Mouse (Mus musculus) neural tube, embryonic 14.5 days (tissue): ENCODE measurements around the gene Aagab. TPM values are rescaled to one million over a fixed set of nuclear protein-coding genes. Genes with fewer than 3 reads are reported as not detected.

Experiments used
- ATAC-seq: fragments of 200-750 bp; cut with Nextera tagmentation; 2 replicates; pipeline ENCODE4 v1.8.0; 2017; ENCODE audit warnings: low read depth, mild to moderate bottlenecking, moderate TSS enrichment, moderate library complexity
- H3K27ac ChIP-seq: fragments of 300-500 bp; sonication (generic); 2 replicates; pipeline ENCODE4 v1.5.1; 2014; ENCODE audit warnings: low read depth, mild to moderate bottlenecking, control low read depth, low read length, moderate library complexity, mixed read lengths
- H3K27me3 ChIP-seq: fragments of 300-500 bp; sonication (generic); 2 replicates; pipeline ENCODE4 v1.6.1; 2014; ENCODE audit warnings: low read length; ENCODE audit not compliant: control insufficient read depth, insufficient read depth
- H3K36me3 ChIP-seq: fragments of 300-500 bp; sonication (generic); 2 replicates; pipeline ENCODE4 v1.6.1; 2014; ENCODE audit warnings: low read length, mixed read lengths; ENCODE audit not compliant: control insufficient read depth, insufficient read depth
- H3K4me1 ChIP-seq: fragments of 300-500 bp; sonication (generic); 2 replicates; pipeline ENCODE4 v1.6.1; 2014; ENCODE audit warnings: low read length; ENCODE audit not compliant: control insufficient read depth, insufficient read depth
- H3K4me2 ChIP-seq: fragments of 300-500 bp; sonication (generic); 2 replicates; pipeline ENCODE4 v1.6.1; 2014; ENCODE audit warnings: mild to moderate bottlenecking, low read depth, low read length, control low read depth
- H3K4me3 ChIP-seq: fragments of 300-500 bp; sonication (generic); 2 replicates; pipeline ENCODE4 v1.5.1; 2014; ENCODE audit warnings: low read depth, low read length, control low read depth, mixed read lengths
- H3K9ac ChIP-seq: fragments of 300-500 bp; sonication (generic); replicated peaks from 2 replicates; pipeline ENCODE4 v1.6.1; 2014; ENCODE audit warnings: low read depth, mild to moderate bottlenecking, control low read depth, low read length, mixed read lengths
- H3K9me3 ChIP-seq: fragments of 300-500 bp; sonication (generic); 2 replicates; pipeline ENCODE4 v1.6.1; 2016; ENCODE audit warnings: low read length; ENCODE audit not compliant: control insufficient read depth
- WGBS: fragments of 180-500 bp; shearing (Covaris S2); extraction: QIAGEN DNeasy Blood & Tissue Kit; methylation state at CpG from one replicate; pipeline ENCODE4 v1.1.7; 2014; 5-methylcytosine and 5-hydroxymethylcytosine counted together
- polyA plus RNA-seq: library from polyadenylated mRNA; unstranded; fragments of >200 nt; fragmentation: Nextera tagmentation; extraction: Ambion mirVana; gene quantifications from 2 replicates; pipeline ENCODE4 v1.2.1, GENCODE M21; 2014

The Aagab gene
- polyA plus RNA-seq, 1 experiment from 2014 or later, result 51.6 TPM

GRCm38 (mm10) chr9:63625090-63625756 is 22.8 kb downstream of the Aagab start:
- H3K27me3 ChIP-seq, result no peaks in the 10 kb centered on the region
- no peak overlapping the region for H3K9ac ChIP-seq
- no peak overlapping the region for H3K27ac ChIP-seq
- WGBS, result 82% methylated on average over 9 of the region's 9 CpGs
- H3K4me3 ChIP-seq, result no peak overlapping the region
- no peaks in the 10 kb centered on the region; the same call in 1 of the 2 replicates for H3K36me3 ChIP-seq
- ATAC-seq, result no peak
- H3K4me2 ChIP-seq, result no peak overlapping the region
- H3K4me1 ChIP-seq, result no peaks in the 10 kb centered on the region
- H3K9me3 ChIP-seq, result no peaks in the 10 kb centered on the region

- no peak overlapping the region for H3K9ac ChIP-seq
- H3K4me1 ChIP-seq, result no peaks in the 10 kb centered on the region
- no peak overlapping the region for H3K27ac ChIP-seq
- H3K27me3 ChIP-seq, result no peaks in the 10 kb centered on the region
- ATAC-seq, result no peak
- 69% methylated on average over 4 of the region's 4 CpGs for WGBS
- H3K9me3 ChIP-seq, result no peaks in the 10 kb centered on the region
- H3K4me3 ChIP-seq, result no peak overlapping the region
- no peak overlapping the region for H3K4me2 ChIP-seq
- 0 out of 2 replicates have a peak, but pooled peaks cover 5% of the 10 kb centered on the region for H3K36me3 ChIP-seq
Measured at GRCm38 (mm10) chr9:63632045-63632444, 29.6 kb downstream of the Aagab start.

GRCm38 (mm10) chr9:63632924-63633323 is 30.5 kb downstream of the Aagab start:
- no peaks in the 10 kb centered on the region for H3K4me1 ChIP-seq
- no peak overlapping the region for H3K27ac ChIP-seq
- ATAC-seq, result no peak
- H3K4me3 ChIP-seq, result no peak overlapping the region
- no peaks in the 10 kb centered on the region for H3K9me3 ChIP-seq
- WGBS, result 39% methylated on average over 11 of the region's 11 CpGs
- H3K36me3 ChIP-seq, result peaks cover 5% of the 10 kb centered on the region; the same call in 1 of the 2 replicates
- H3K9ac ChIP-seq, result no peak overlapping the region
- no peak overlapping the region for H3K4me2 ChIP-seq
- H3K27me3 ChIP-seq, result no peaks in the 10 kb centered on the region

- no peaks in the 10 kb centered on the region for H3K4me1 ChIP-seq
- H3K27ac ChIP-seq, result no peak overlapping the region
- 68% methylated on average over 7 of the region's 7 CpGs for WGBS
- H3K4me2 ChIP-seq, result no peak overlapping the region
- no peak for ATAC-seq
- H3K9me3 ChIP-seq, result no peaks in the 10 kb centered on the region
- no peaks in the 10 kb centered on the region for H3K27me3 ChIP-seq
- no peak overlapping the region for H3K9ac ChIP-seq
- no peak overlapping the region for H3K4me3 ChIP-seq
- H3K36me3 ChIP-seq, result peaks cover 5% of the 10 kb centered on the region; the same call in 1 of the 2 replicates
Measured at GRCm38 (mm10) chr9:63633334-63633733, 30.9 kb downstream of the Aagab start.

- Histone ChIP-seq H3K4me1 (no peaks in the 10 kb centered on the region), H3K4me3 (no peak overlapping the region), H3K27ac (no peak overlapping the region), H3K9me3 (no peaks in the 10 kb centered on the region), H3K36me3 (peaks cover 15% of the 10 kb centered on the region; the same call in 1 of the 2 replicates), H3K27me3 (no peaks in the 10 kb centered on the region), H3K4me2 (no peak overlapping the region), H3K9ac (no peak overlapping the region)
- WGBS, result 69% methylated on average over 7 of the region's 7 CpGs
- no peak for ATAC-seq
Measured at GRCm38 (mm10) chr9:63636113-63636512, 33.7 kb downstream of the Aagab start.

- ATAC-seq, result no peak
- H3K27ac ChIP-seq, result no peak overlapping the region
- no peaks in the 10 kb centered on the region for H3K4me1 ChIP-seq
- peaks cover 10% of the 10 kb centered on the region; the same call in 1 of the 2 replicates for H3K36me3 ChIP-seq
- 94% methylated on average over 4 of the region's 4 CpGs for WGBS
- no peaks in the 10 kb centered on the region for H3K9me3 ChIP-seq
- H3K9ac ChIP-seq, result no peak overlapping the region
- no peak overlapping the region for H3K4me2 ChIP-seq
- no peak overlapping the region for H3K4me3 ChIP-seq
- H3K27me3 ChIP-seq, result no peaks in the 10 kb centered on the region
Measured at GRCm38 (mm10) chr9:63641983-63642646, 39.7 kb downstream of the Aagab start.

GRCm38 (mm10) chr9:63644011-63644410 is 41.6 kb downstream of the Aagab start:
- WGBS, result 98% methylated on average over 6 of the region's 6 CpGs
- H3K27me3 ChIP-seq, result no peaks in the 10 kb centered on the region
- no peak for ATAC-seq
- no peaks in the 10 kb centered on the region for H3K4me1 ChIP-seq
- no peak overlapping the region for H3K4me2 ChIP-seq
- H3K9ac ChIP-seq, result no peak overlapping the region
- peaks cover 11% of the 10 kb centered on the region; the same call in 1 of the 2 replicates for H3K36me3 ChIP-seq
- no peak overlapping the region for H3K4me3 ChIP-seq
- H3K27ac ChIP-seq, result no peak overlapping the region
- no peaks in the 10 kb centered on the region for H3K9me3 ChIP-seq

- H3K4me2 ChIP-seq, result no peak overlapping the region
Measured at GRCm38 (mm10) chr9:63645084-63645483, 42.6 kb downstream of the Aagab start.

More at GRCm38 (mm10) chr9:63645084-63645483, 42.6 kb downstream of the Aagab start:
- ATAC-seq, result no peak
- WGBS, result 87% methylated on average over 8 of the region's 8 CpGs
- H3K9me3 ChIP-seq, result no peaks in the 10 kb centered on the region
- H3K4me3 ChIP-seq, result no peak overlapping the region
- no peak overlapping the region for H3K27ac ChIP-seq
- H3K27me3 ChIP-seq, result no peaks in the 10 kb centered on the region
- no peaks in the 10 kb centered on the region for H3K4me1 ChIP-seq
- H3K36me3 ChIP-seq, result peaks cover 12% of the 10 kb centered on the region; the same call in 1 of the 2 replicates
- H3K9ac ChIP-seq, result no peak overlapping the region
